Mouse (Mus musculus) cerebellum, adult 2 months (tissue): Measurements from ENCODE around the gene Tmem219. TPM values are rescaled to one million over a fixed set of nuclear protein-coding genes. Genes with fewer than 3 reads are reported as not detected.

Source experiments
- DNase-seq, 2 experiments: peaks; one replicate each; pipeline ENCODE4 v3.0.0; 2021
- H3K27ac ChIP-seq: fragments of 200-500 bp; 2 replicates; pipeline ENCODE4 v1.5.1; 2012; ENCODE audit warnings: low read length, control low read depth, inconsistent platforms; ENCODE audit not compliant: insufficient read depth
- H3K27me3 ChIP-seq: fragments of 200-500 bp; 2 replicates; pipeline ENCODE4 v1.6.1; 2012; ENCODE audit warnings: inconsistent platforms, mild to moderate bottlenecking, low read length, moderate library complexity; ENCODE audit not compliant: control insufficient read depth, insufficient read depth
- H3K4me1 ChIP-seq: fragments of 200-500 bp; 2 replicates; pipeline ENCODE4 v1.6.1; 2011; ENCODE audit warnings: low read length; ENCODE audit not compliant: control insufficient read depth, insufficient read depth
- H3K4me3 ChIP-seq: fragments of 200-500 bp; replicated peaks from 2 replicates; pipeline ENCODE3; 2011; ENCODE audit warnings: mild to moderate bottlenecking, low read depth, low read length, control low read depth; ENCODE audit not compliant: insufficient read depth
- CTCF ChIP-seq: fragments of 200-500 bp; IDR thresholded peaks from 2 replicates; pipeline ENCODE4 v1.5.1; 2011; ENCODE audit warnings: low read depth, mild to moderate bottlenecking, control low read depth, low read length, moderate library complexity, borderline replicate concordance; ENCODE audit not compliant: insufficient read depth
- POLR2A ChIP-seq: fragments of 200-500 bp; IDR thresholded peaks from 2 replicates; pipeline ENCODE4 v1.6.1; 2011; ENCODE audit warnings: low read length, control low read depth, borderline replicate concordance; ENCODE audit not compliant: insufficient read depth
- WGBS: fragments of 180-500 bp; shearing (Covaris S2); methylation state at CpG from one replicate; pipeline ENCODE4 v1.1.7; 2018; 5-methylcytosine and 5-hydroxymethylcytosine counted together
- polyA plus RNA-seq: library from polyadenylated mRNA; depleted of rRNA; stranded (reverse); fragments of >200 nt; gene quantifications from 2 replicates; pipeline ENCODE4 v1.2.3, GENCODE M21; 2012; rRNA removed

Gene Tmem219
- 29.8 and 37.5 TPM in 2 replicates for polyA plus RNA-seq

- 17% methylated on average over 5 of the region's 5 CpGs for WGBS
- no peaks in the 10 kb centered on the region for H3K4me1 ChIP-seq
- H3K27me3 ChIP-seq, result no peaks in the 10 kb centered on the region
- no peak within 1 kb of the TSS for H3K4me3 ChIP-seq
- TF ChIP-seq POLR2A (no peak), CTCF (no peak)
- H3K27ac ChIP-seq, result peak within 1 kb of the TSS; percentile 76; the same call in 1 of the 2 replicates
- no peak for DNase-seq
Observed at GRCm38 (mm10) chr7:126922624-126923060, at the start of gene Tmem219. Tmem219 (minus strand) TSS chr7:126922917.

- Histone ChIP-seq H3K27ac (no peak overlapping the region), H3K4me3 (no peak overlapping the region), H3K4me1 (no peaks in the 10 kb centered on the region), H3K27me3 (no peaks in the 10 kb centered on the region)
- TF ChIP-seq POLR2A (no peak), CTCF (no peak)
- no peak for DNase-seq
- 55% methylated on average over 6 of the region's 6 CpGs for WGBS
Observed at GRCm38 (mm10) chr7:126967361-126967760, 44.6 kb upstream of the Tmem219 start.

- WGBS, result 16% methylated on average over 3 of the region's 3 CpGs
- Histone ChIP-seq H3K4me1 (peaks cover 3% of the 10 kb centered on the region; the same call in 1 of the 2 replicates), H3K27me3 (no peaks in the 10 kb centered on the region), H3K4me3 (no peak overlapping the region), H3K27ac (no peak overlapping the region; the same call in 1 of the 2 replicates)
- no peak for TF ChIP-seq CTCF
- TF ChIP-seq POLR2A, result no peak
- peak; percentile 77 to 83 for DNase-seq
Observed at GRCm38 (mm10) chr7:126965568-126965967, 42.9 kb upstream of the Tmem219 start.

GRCm38 (mm10) chr7:126963548-126964286 is 41.0 kb upstream of the Tmem219 start:
- WGBS, result 35% methylated on average over 19 of the region's 19 CpGs
- Histone ChIP-seq H3K27me3 (no peaks in the 10 kb centered on the region), H3K4me1 (peaks cover 9% of the 10 kb centered on the region), H3K27ac (no peak overlapping the region), H3K4me3 (no peak overlapping the region)
- TF ChIP-seq CTCF (peak; percentile 47; the same call in 1 of the 2 replicates), POLR2A (no peak)
- DNase-seq, result peak in 1 of 2 experiments; percentile 53

- Histone ChIP-seq H3K4me3 (no peak overlapping the region), H3K27me3 (no peaks in the 10 kb centered on the region), H3K4me1 (peaks cover 11% of the 10 kb centered on the region), H3K27ac (no peak overlapping the region)
- TF ChIP-seq CTCF (no peak), POLR2A (no peak)
- WGBS, result 76% methylated on average over 4 of the region's 4 CpGs
- no peak for DNase-seq
Observed at GRCm38 (mm10) chr7:126961965-126962364, 39.2 kb upstream of the Tmem219 start.

- peaks cover 11% of the 10 kb centered on the region for H3K4me1 ChIP-seq
- no peak for TF ChIP-seq POLR2A
- TF ChIP-seq CTCF, result no peak
- DNase-seq, result no peak
- no peak overlapping the region for H3K4me3 ChIP-seq
- 74% methylated on average over 5 of the region's 5 CpGs for WGBS
- no peaks in the 10 kb centered on the region for H3K27me3 ChIP-seq
- no peak overlapping the region for H3K27ac ChIP-seq
Observed at GRCm38 (mm10) chr7:126961095-126961494, 38.4 kb upstream of the Tmem219 start.

- no peak for TF ChIP-seq POLR2A
- TF ChIP-seq CTCF, result no peak
- no peak overlapping the region for H3K4me3 ChIP-seq
- no peak for DNase-seq
- peaks cover 17% of the 10 kb centered on the region for H3K4me1 ChIP-seq
- WGBS, result 33% methylated on average over 9 of the region's 9 CpGs
- no peaks in the 10 kb centered on the region for H3K27me3 ChIP-seq
- H3K27ac ChIP-seq, result no peak overlapping the region
Observed at GRCm38 (mm10) chr7:126959780-126960179, 37.1 kb upstream of the Tmem219 start.

GRCm38 (mm10) chr7:126955125-126955524 is 32.4 kb upstream of the Tmem219 start:
- no peak for DNase-seq
- 38% methylated on average over 3 of the region's 3 CpGs for WGBS
- H3K4me3 ChIP-seq, result no peak overlapping the region
- H3K27me3 ChIP-seq, result no peaks in the 10 kb centered on the region
- no peak overlapping the region for H3K27ac ChIP-seq
- H3K4me1 ChIP-seq, result peaks cover 22% of the 10 kb centered on the region
- no peak for TF ChIP-seq POLR2A
- no peak for TF ChIP-seq CTCF
